Mouse (Mus musculus) lung, embryonic 14.5 days (tissue): ENCODE measurements at regions not wholly inside any gene's neighbourhood (a gene's known extent, or its start where the extent isn't known, plus 50 kb on each side); places are given as distances from the start of the nearest gene placed in this dataset.

Experiments used
- ATAC-seq: fragments of 200-750 bp; cut with Nextera tagmentation; 2 replicates; pipeline ENCODE4 v1.8.0; 2017; ENCODE audit warnings: mild to moderate bottlenecking, moderate TSS enrichment, moderate library complexity; ENCODE audit not compliant: insufficient read depth
- DNase-seq: peaks from one replicate; pipeline ENCODE4 v3.0.0-alpha.2; 2015
- H3K27ac ChIP-seq: fragments of 300-500 bp; sonication (generic); 2 replicates; pipeline ENCODE4 v1.5.1; 2014; ENCODE audit warnings: low read depth, mild to moderate bottlenecking, moderate library complexity
- H3K27me3 ChIP-seq: fragments of 300-500 bp; sonication (generic); 2 replicates; pipeline ENCODE4 v1.6.1; 2014; ENCODE audit warnings: low read length, control low read depth; ENCODE audit not compliant: insufficient read depth
- H3K36me3 ChIP-seq: fragments of 300-500 bp; sonication (generic); 2 replicates; pipeline ENCODE4 v1.6.1; 2014; ENCODE audit warnings: control low read depth; ENCODE audit not compliant: insufficient read depth
- H3K4me1 ChIP-seq: fragments of 300-500 bp; sonication (generic); 2 replicates; pipeline ENCODE4 v1.6.1; 2014; ENCODE audit warnings: antibody characterized with exemption, control low read depth; ENCODE audit not compliant: insufficient read depth
- H3K4me2 ChIP-seq: fragments of 300-500 bp; sonication (generic); 2 replicates; pipeline ENCODE4 v1.6.1; 2014; ENCODE audit warnings: mild to moderate bottlenecking
- H3K4me3 ChIP-seq: fragments of 300-500 bp; sonication (generic); 2 replicates; pipeline ENCODE4 v1.5.1; 2014; ENCODE audit warnings: low read depth, low read length
- H3K9ac ChIP-seq: fragments of 300-500 bp; sonication (generic); 2 replicates; pipeline ENCODE4 v1.6.1; 2014
- H3K9me3 ChIP-seq: fragments of 300-500 bp; sonication (generic); 2 replicates; pipeline ENCODE4 v1.6.1; 2016; ENCODE audit warnings: low read depth, low read length, control low read depth
- CTCF ChIP-seq: IDR thresholded peaks from 2 replicates; pipeline ENCODE4 v1.5.1; 2016; ENCODE audit warnings: antibody characterized with exemption, low read depth
- WGBS: fragments of 180-500 bp; shearing (Covaris S2); extraction: QIAGEN DNeasy Blood & Tissue Kit; methylation state at CpG from one replicate; pipeline ENCODE4 v1.1.7; 2014; 5-methylcytosine and 5-hydroxymethylcytosine counted together

GRCm38 (mm10) chr15:94004911-94005310 lies 409.2 kb upstream of the Prickle1 start:
- no peak overlapping the region for H3K9ac ChIP-seq
- no peaks in the 10 kb centered on the region for H3K27me3 ChIP-seq
- no peak overlapping the region for H3K4me3 ChIP-seq
- ATAC-seq = 0 out of 2 replicates have a peak, but pooled peaks have one; percentile 44
- peaks cover 7% of the 10 kb centered on the region; the same call in 1 of the 2 replicates for H3K4me1 ChIP-seq
- H3K27ac ChIP-seq = no peak overlapping the region
- TF ChIP-seq CTCF = no peak
- peak; percentile 44 for DNase-seq
- H3K4me2 ChIP-seq = no peak overlapping the region
- WGBS = 22% methylated on average over 4 of the region's 4 CpGs
- no peaks in the 10 kb centered on the region for H3K9me3 ChIP-seq
- no peaks in the 10 kb centered on the region for H3K36me3 ChIP-seq

GRCm38 (mm10) chr15:94003145-94003544 lies 407.5 kb upstream of the Prickle1 start:
- Histone ChIP-seq H3K4me1 (peaks cover 7% of the 10 kb centered on the region; the same call in 1 of the 2 replicates), H3K27me3 (no peaks in the 10 kb centered on the region), H3K4me2 (no peak overlapping the region), H3K9ac (no peak overlapping the region), H3K27ac (no peak overlapping the region), H3K9me3 (no peaks in the 10 kb centered on the region), H3K4me3 (no peak overlapping the region), H3K36me3 (no peaks in the 10 kb centered on the region)
- no peak for TF ChIP-seq CTCF
- DNase-seq (no peak), ATAC-seq (no peak)
- 75% methylated on average over 7 of the region's 7 CpGs for WGBS

GRCm38 (mm10) chr15:93994542-93994941 lies 398.9 kb upstream of the Prickle1 start:
- no peak overlapping the region for H3K27ac ChIP-seq
- DNase-seq (no peak), ATAC-seq (no peak)
- no peak for TF ChIP-seq CTCF
- 64% methylated on average over 4 of the region's 4 CpGs for WGBS
- no peak overlapping the region for H3K9ac ChIP-seq
- no peaks in the 10 kb centered on the region for H3K36me3 ChIP-seq
- no peak overlapping the region for H3K4me2 ChIP-seq
- H3K27me3 ChIP-seq = no peaks in the 10 kb centered on the region
- no peaks in the 10 kb centered on the region for H3K9me3 ChIP-seq
- no peaks in the 10 kb centered on the region for H3K4me1 ChIP-seq
- no peak overlapping the region for H3K4me3 ChIP-seq

GRCm38 (mm10) chr15:93990139-93990538 lies 394.4 kb upstream of the Prickle1 start:
- no peak for TF ChIP-seq CTCF
- no peaks in the 10 kb centered on the region for H3K36me3 ChIP-seq
- no peak for ATAC-seq
- no peak for DNase-seq
- no peak overlapping the region for H3K9ac ChIP-seq
- WGBS = 59% methylated on average over 3 of the region's 3 CpGs
- H3K9me3 ChIP-seq = no peaks in the 10 kb centered on the region
- no peak overlapping the region for H3K27ac ChIP-seq
- H3K4me2 ChIP-seq = no peak overlapping the region
- peaks cover 4% of the 10 kb centered on the region; the same call in 1 of the 2 replicates for H3K4me1 ChIP-seq
- no peaks in the 10 kb centered on the region for H3K27me3 ChIP-seq
- H3K4me3 ChIP-seq = no peak overlapping the region

GRCm38 (mm10) chr15:93988367-93988766 lies 392.7 kb upstream of the Prickle1 start:
- Histone ChIP-seq H3K4me1 (peaks cover 4% of the 10 kb centered on the region; the same call in 1 of the 2 replicates), H3K4me3 (no peak overlapping the region), H3K4me2 (no peak overlapping the region), H3K9ac (no peak overlapping the region), H3K27me3 (no peaks in the 10 kb centered on the region), H3K9me3 (no peaks in the 10 kb centered on the region), H3K27ac (no peak overlapping the region), H3K36me3 (no peaks in the 10 kb centered on the region)
- no peak for ATAC-seq
- DNase-seq = no peak
- 36% methylated on average over 5 of the region's 5 CpGs for whole genome bisulfite sequencing
- TF ChIP-seq CTCF = no peak

- no peak for TF ChIP-seq CTCF
- Histone ChIP-seq H3K9ac (no peak overlapping the region), H3K27ac (no peak overlapping the region), H3K4me1 (peaks cover 4% of the 10 kb centered on the region; the same call in 1 of the 2 replicates), H3K4me3 (no peak overlapping the region), H3K36me3 (no peaks in the 10 kb centered on the region), H3K9me3 (no peaks in the 10 kb centered on the region), H3K27me3 (no peaks in the 10 kb centered on the region), H3K4me2 (no peak overlapping the region)
- WGBS = 88% methylated on average over 6 of the region's 6 CpGs
- ATAC-seq (no peak), DNase-seq (no peak)
Measured at GRCm38 (mm10) chr15:93986631-93987429, 391.1 kb upstream of the Prickle1 start.

- TF ChIP-seq CTCF = no peak
- DNase-seq (no peak), ATAC-seq (no peak)
- Histone ChIP-seq H3K36me3 (no peaks in the 10 kb centered on the region), H3K27ac (no peak overlapping the region), H3K4me3 (no peak overlapping the region), H3K27me3 (no peaks in the 10 kb centered on the region), H3K4me2 (no peak overlapping the region), H3K9me3 (no peaks in the 10 kb centered on the region), H3K9ac (no peak overlapping the region), H3K4me1 (no peaks in the 10 kb centered on the region)
- 56% methylated on average over 9 of the region's 9 CpGs for WGBS
Measured at GRCm38 (mm10) chr15:93982091-93982490, 386.4 kb upstream of the Prickle1 start.
